Mouse (Mus musculus) left cerebral cortex, postnatal 14 days (tissue): ENCODE data around the gene Foxg1. TPM values are rescaled to one million over a fixed set of nuclear protein-coding genes. Genes with fewer than 3 reads are reported as not detected.

ENCODE experiments used
- DNase-seq, 2 experiments: peaks; one replicate each; pipeline ENCODE4 v3.0.0; 2021 to 2022; ENCODE audit warnings: low spot score in 2 of 2, mixed read lengths in 1 of 2
- intact Hi-C: fragments of 180-260 bp; cut with DNase I; formaldehyde crosslinking; loops from one replicate; pipeline ENCODE4 v1.15.1; 2025
- long read RNA-seq, 2 experiments: library from polyadenylated mRNA; stranded (forward); transcript quantifications; one replicate each; pipeline ENCODE4 v2.0.0; 2021
- total RNA-seq, 2 experiments: library from RNA; stranded (reverse); gene quantifications; 2 replicates each; pipeline ENCODE4 v1.2.3; 2021

Gene Foxg1
- total RNA-seq: 100 to 1,000 TPM; 102 to 128 TPM
- long read RNA-seq, experiment 1, transcript Foxg1-201 (2 exons, 2,941 nt): minor isoform, 6 of 92 reads
- long read RNA-seq, experiment 1, transcript Foxg1-204 (1 exons, 3,973 nt): major isoform, 85 of 92 reads
- long read RNA-seq, experiment 1, partial matches to known transcripts: 0 of 92 reads
- long read RNA-seq, experiment 1, other reads (novel, unspliced or antisense): 1 of 92 reads
- long read RNA-seq, experiment 2, transcript Foxg1-204 (1 exons, 3,973 nt): major isoform, 70 of 75 reads
- long read RNA-seq, experiment 2, partial matches to known transcripts: 0 of 75 reads
- long read RNA-seq, experiment 2, other reads (novel, unspliced or antisense): 0 of 75 reads

- intact Hi-C loops: loop anchor here (5.0 kb wide), 2 partner anchors 729 to 809 kb away; no protein-coding TSS in a partner anchor
- peak; percentile 51 to 73 for DNase-seq
These were observed at the start of gene Foxg1 for GRCm38 (mm10) chr12:49382565-49383520. TSS of gene Foxg1 (plus strand) at chr12:49382660.

GRCm38 (mm10) chr12:49349697-49350096 is 32.8 kb upstream of the Foxg1 start:
- intact Hi-C loops: no loop called here
- no peak for DNase-seq

DNA sequence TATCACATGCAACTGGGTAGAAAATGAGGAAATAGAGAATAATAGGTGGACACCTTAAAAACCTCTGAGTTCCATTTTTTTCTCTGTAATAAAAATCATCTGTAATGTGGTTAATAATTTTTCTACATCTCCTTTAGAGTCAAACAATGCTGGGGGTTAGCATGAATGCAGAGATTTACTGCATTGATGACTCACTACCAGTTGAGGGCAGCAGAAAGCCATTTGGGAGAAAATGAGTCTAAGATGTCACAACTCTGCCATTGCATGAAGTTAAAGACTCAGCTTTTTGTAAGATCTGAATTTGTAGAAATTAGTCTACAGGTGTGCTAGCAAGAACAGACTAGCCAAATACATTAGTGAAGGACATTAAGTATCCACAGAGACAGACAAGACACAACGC is 13.5 kb upstream of the Foxg1 start:
- peak in 1 of 2 experiments; percentile 30 for DNase-seq
- intact Hi-C loops: no loop called here

GRCm38 (mm10) chr12:49372170-49372569 is 10.3 kb upstream of the Foxg1 start:
- peak; percentile 71 to 86 for DNase-seq
- intact Hi-C loops: loop anchor here (2.0 to 10.0 kb wide), 7 partner anchors 713 to 1973 kb away; partner anchors contain the start of gene G2e3

GRCm38 (mm10) chr12:49373176-49373575 is 9.3 kb upstream of the Foxg1 start:
- no peak for DNase-seq
- intact Hi-C loops: loop anchor here (2.0 to 10.0 kb wide), 7 partner anchors 712 to 1972 kb away; partner anchors contain the start of gene G2e3

DNA sequence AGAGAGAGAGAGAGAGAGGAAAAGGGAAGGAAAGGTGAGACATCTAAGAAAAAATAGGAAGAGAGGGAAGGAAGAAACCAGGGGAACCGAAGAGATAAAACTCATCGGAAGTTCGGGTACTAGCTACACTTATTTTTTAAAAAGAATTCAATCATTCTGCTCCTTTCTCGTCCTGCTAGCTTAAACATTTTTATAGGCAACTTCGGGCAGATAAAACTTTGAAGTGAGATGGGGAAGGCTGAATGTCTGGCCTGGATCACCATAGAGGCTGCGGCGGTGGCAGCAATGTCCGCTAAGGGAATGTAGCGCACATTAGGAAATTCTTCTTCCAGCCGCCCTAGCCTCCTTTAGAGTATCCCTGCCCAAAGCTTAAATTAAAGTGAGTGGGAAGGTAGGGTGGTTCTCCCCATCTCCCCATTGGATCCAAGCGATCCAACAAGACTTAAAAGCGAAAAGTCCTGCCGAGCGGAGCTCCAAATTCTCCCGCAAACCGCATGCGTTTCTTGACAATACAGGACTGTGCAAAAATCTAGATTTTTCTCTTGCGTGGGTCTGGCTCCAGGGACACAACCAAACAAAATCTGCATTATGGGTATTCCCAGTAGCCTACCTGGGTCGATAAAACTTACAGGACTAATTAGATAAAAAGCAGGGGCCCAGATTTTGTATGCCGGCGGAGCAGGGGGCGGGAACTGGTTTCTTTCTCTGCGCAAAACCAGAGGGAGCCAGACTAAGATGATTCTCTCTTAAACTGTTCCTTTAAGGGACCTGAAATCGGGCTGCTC is 8.4 kb upstream of the Foxg1 start:
- DNase-seq: peak; percentile 14 to 38
- intact Hi-C loops: loop anchor here (2.0 to 10.0 kb wide), 7 partner anchors 711 to 1971 kb away; partner anchors contain the start of gene G2e3

DNA sequence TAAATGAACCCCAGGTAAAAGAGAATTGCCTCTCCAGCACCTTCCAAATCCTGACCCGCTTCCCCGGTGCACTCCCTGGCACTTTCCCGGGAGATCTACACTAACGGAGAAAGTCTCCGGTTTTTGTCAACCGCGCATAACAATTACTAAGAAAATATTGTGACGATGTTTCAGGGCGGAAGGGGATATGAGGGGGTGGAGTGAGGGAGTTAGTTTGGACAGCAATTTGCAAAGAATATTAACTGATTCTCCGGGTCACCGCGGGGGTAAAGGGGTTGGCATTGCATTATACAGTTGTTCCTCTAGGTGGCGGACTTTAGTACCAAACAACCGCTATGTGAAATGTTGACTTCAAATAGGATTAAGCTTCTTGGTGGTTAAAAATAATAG is 7.9 kb upstream of the Foxg1 start:
- intact Hi-C loops: loop anchor here (5.0 to 10.0 kb wide), 6 partner anchors 710 to 1970 kb away; partner anchors contain the start of gene G2e3
- peak; percentile 61 to 70 for DNase-seq

DNA sequence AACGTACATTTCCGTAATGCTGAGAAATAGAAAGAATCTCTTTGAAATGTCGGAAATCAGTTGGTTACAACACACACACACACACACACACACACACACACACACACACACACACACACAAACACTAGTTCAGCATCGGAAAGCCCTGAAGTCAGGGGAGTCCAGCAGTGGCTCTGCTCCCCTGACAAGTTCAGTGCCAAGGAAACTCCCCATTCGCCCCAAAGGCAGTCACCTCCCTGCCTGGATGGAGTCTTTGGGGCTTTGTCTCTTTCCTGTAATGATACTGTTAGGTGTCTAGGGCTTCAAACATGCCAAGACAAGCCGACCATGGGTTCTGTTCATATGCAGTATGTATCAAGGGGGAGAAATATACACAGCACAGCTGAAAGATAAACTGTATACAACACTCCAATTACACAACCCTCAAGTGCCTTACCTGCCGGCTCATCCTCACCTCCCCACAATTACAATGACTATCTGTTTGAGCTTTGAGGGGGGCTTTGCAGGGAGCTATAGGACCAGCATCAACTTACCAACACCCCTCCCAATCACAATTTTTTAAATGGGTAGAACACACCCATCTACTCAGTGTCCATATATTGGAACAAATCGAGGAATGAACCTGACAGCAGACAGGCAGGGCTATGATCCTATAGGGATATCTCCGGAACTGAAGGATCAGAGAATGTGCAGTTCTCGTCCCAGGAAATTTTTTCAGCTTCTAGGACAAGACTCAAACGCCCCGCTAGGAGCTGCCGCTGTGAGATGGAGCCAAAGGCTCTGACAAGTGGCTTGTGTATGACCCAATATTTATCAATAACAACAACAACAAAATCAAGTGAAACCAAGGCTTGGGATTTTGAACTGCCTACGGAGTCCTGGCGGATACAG is 6.8 kb upstream of the Foxg1 start:
- DNase-seq: peak; percentile 28 to 40

GRCm38 (mm10) chr12:49376318-49376992 is 6.0 kb upstream of the Foxg1 start:
- intact Hi-C loops: loop anchor here (10.0 kb wide), 2 partner anchors 708 to 1968 kb away; partner anchors contain the start of gene G2e3
- DNase-seq: peak; percentile 23

More for the DNA sequence above, 6.8 kb upstream of the Foxg1 start:
- intact Hi-C loops: loop anchor here (10.0 kb wide), 2 partner anchors 709 to 1969 kb away; partner anchors contain the start of gene G2e3

DNA sequence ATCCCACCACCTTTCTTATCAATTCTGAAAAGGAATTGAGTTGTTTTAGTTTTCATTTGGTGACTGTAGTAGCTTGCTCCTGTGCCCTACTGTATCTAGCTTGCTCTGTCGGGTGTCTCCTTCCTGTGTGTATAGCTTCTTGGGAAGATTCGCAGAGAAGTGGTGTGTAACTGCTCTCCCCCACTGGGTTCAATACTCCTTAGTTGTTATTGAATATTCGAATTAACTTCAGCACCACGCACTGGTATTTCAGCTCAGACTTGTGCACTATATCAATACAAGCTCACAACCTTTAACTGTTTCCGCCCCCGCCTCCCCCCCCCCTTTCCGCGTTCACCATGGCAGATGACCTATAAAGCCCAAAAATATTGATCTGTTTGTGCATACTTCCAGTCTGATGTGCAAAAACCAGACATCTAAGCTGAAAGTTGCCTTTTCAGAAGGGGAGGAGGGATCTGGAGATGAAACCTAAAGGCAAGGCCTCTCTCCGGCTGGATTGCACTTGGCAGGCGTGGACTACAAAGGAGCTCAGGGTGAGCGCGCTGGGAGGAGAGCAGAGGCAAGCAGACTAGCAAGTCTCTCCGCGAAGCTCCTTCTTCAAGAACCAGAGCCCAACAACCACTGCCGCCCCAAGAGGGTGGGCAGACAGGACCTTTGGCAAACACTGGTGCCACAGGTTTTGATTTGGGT is 5.0 kb upstream of the Foxg1 start:
- intact Hi-C loops: loop anchor here (10.0 kb wide), 2 partner anchors 707 to 1967 kb away; partner anchors contain the start of gene G2e3

GRCm38 (mm10) chr12:49378920-49379319 is 3.5 kb upstream of the Foxg1 start:
- intact Hi-C loops: loop anchor here (10.0 kb wide), 2 partner anchors 706 to 1966 kb away; partner anchors contain the start of gene G2e3
- peak; percentile 9 to 18 for DNase-seq

More for the DNA sequence above, 5.0 kb upstream of the Foxg1 start:
- peak; percentile 63 to 67 for DNase-seq

DNA sequence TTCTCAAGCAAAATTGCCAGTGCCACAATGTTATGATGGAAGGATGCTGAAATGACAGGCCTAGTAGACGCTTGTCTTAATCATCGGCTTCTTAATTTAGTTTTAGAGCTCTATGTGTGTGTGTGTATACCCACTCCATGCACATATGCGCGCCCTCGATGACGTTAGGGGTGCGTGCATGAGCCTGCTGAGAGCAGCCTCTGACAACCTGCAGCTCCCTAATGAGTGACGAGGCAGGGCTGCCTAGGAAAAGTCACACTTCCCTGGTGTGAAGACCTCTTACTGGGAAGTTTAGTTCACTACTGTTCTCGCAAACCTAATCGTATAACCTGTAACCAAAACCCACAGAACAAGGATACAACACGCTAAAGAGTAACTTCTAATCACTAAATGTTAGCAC is 3.0 kb upstream of the Foxg1 start:
- peak; percentile 9 to 41 for DNase-seq

GRCm38 (mm10) chr12:49380442-49380841 is 2.0 kb upstream of the Foxg1 start:
- peak in 1 of 2 experiments; percentile 21 for DNase-seq
- intact Hi-C loops: loop anchor here (5.0 kb wide), 2 partner anchors 732 to 812 kb away; no protein-coding TSS in a partner anchor

More for the DNA sequence above, 3.0 kb upstream of the Foxg1 start:
- intact Hi-C loops: loop anchor here (10.0 kb wide), 2 partner anchors 705 to 1965 kb away; partner anchors contain the start of gene G2e3

DNA sequence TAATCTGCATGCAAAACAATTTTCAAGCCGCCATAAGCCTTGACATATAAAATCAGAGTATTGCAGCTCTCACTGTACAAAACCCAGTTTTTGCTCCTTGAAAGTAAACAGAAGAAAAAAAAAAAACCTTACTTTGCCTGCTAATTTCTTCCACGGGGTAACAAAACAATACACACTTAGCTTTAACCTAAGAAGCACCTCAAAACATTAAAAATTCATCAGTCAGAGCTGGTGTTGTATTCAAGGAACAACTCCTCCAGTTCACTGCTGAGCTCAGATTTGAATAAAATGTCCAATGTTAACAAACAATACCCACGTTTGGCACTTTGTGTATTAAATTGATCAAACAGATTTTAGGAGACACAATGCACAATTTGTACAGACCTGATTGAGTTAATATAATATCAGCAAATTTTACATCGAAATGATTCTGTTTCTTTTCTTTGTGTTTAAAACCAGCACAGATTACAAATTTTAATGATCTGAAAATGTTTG is 1.4 kb upstream of the Foxg1 start:
- intact Hi-C loops: loop anchor here (5.0 kb wide), 2 partner anchors 731 to 811 kb away; no protein-coding TSS in a partner anchor

DNA sequence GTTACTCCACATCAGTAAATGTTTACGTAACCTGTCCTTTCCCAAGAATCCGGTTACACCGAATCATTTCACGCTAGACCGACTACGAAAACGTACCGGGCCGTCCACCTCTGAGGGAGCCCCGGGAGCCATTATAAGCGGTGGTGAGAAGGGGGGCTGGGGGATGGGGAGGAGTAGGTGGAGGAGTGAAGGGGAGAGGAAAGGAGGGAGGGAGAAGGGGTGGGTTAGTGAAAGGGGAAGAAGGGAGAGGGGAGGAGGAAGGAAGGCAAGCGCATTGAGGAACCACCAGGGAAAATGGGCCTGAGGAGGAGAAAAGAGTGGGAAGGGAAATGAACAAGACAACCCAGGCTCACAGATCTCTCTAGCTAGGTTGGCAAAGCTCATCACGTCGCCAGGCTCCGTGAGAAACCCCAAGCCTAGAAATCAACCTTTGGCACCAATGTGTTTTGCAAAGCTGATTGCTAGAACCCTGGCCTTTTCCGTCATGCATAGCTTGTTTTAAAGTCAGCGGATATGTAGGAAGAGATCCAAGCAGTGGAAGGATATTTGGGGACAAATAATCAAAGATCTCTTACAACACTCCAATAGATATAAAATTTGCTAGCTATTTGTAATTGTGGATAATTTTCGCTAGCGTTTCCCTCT is 617 bp upstream of the Foxg1 start:
- intact Hi-C loops: loop anchor here (5.0 kb wide), 2 partner anchors 730 to 810 kb away; no protein-coding TSS in a partner anchor

More for the DNA sequence above, 1.4 kb upstream of the Foxg1 start:
- DNase-seq: no peak

More for the DNA sequence above, 617 bp upstream of the Foxg1 start:
- DNase-seq: peak; percentile 62 to 64
